Mouse (Mus musculus): ENCODE measurements at regions not wholly inside any gene's neighbourhood (a gene's known extent, or its start where the extent isn't known, plus 50 kb on each side); places are given as distances from the start of the nearest gene placed in this dataset.

- H3K4me1 ChIP-seq (ENCODE audit: control insufficient read depth, insufficient read depth, low read length): no peaks in the 10 kb centered on the region
- DNase-seq (ENCODE audit: low spot score) (peak; percentile 29), ATAC-seq (ENCODE audit: insufficient number of reproducible peaks, low FRiP score, low TSS enrichment, low read depth) (no peak)
- no peak overlapping the region for H3K9ac ChIP-seq (ENCODE audit: low read length)
- H3K4me3 ChIP-seq (ENCODE audit: low read depth, low read length): no peak overlapping the region
- no peaks in the 10 kb centered on the region for H3K9me3 ChIP-seq (ENCODE audit: control insufficient read depth, low read length)
- H3K36me3 ChIP-seq (ENCODE audit: control insufficient read depth, insufficient read depth, low read length): no peaks in the 10 kb centered on the region
- no peak overlapping the region for H3K27ac ChIP-seq (replicated peaks; ENCODE audit: low read depth, low read length)
- no peak overlapping the region for H3K4me2 ChIP-seq (ENCODE audit: low read depth, severe bottlenecking)
- no peaks in the 10 kb centered on the region for H3K27me3 ChIP-seq (ENCODE audit: control insufficient read depth, insufficient read depth, low read length)
- 60% methylated on average over 2 of the region's 2 CpGs for WGBS
Observed at GRCm38 (mm10) chr7:54458386-54458785, 376.9 kb upstream of the Luzp2 start.

GRCm38 (mm10) chr7:54491254-54491653 lies 344.0 kb upstream of the Luzp2 start:
- Histone ChIP-seq H3K4me1 (ENCODE audit: control insufficient read depth, insufficient read depth, low read length) (no peaks in the 10 kb centered on the region), H3K27me3 (ENCODE audit: control insufficient read depth, insufficient read depth, low read length) (no peaks in the 10 kb centered on the region), H3K4me3 (ENCODE audit: low read depth, low read length) (no peak overlapping the region), H3K9ac (ENCODE audit: low read length) (no peak overlapping the region), H3K9me3 (ENCODE audit: control insufficient read depth, low read length) (no peaks in the 10 kb centered on the region), H3K4me2 (ENCODE audit: low read depth, severe bottlenecking) (no peak overlapping the region), H3K36me3 (ENCODE audit: control insufficient read depth, insufficient read depth, low read length) (no peaks in the 10 kb centered on the region), H3K27ac (replicated peaks; ENCODE audit: low read depth, low read length) (no peak overlapping the region)
- WGBS: 90% methylated on average over 1 of the region's 1 CpGs
- no peak for DNase-seq (ENCODE audit: low spot score)
- no peak for ATAC-seq (ENCODE audit: insufficient number of reproducible peaks, low FRiP score, low TSS enrichment, low read depth)

GRCm38 (mm10) chr7:54505235-54505634 lies 330.1 kb upstream of the Luzp2 start:
- Histone ChIP-seq H3K4me2 (ENCODE audit: low read depth, severe bottlenecking) (no peak overlapping the region), H3K4me3 (ENCODE audit: low read depth, low read length) (no peak overlapping the region), H3K9me3 (ENCODE audit: control insufficient read depth, low read length) (no peaks in the 10 kb centered on the region), H3K36me3 (ENCODE audit: control insufficient read depth, insufficient read depth, low read length) (no peaks in the 10 kb centered on the region), H3K27me3 (ENCODE audit: control insufficient read depth, insufficient read depth, low read length) (no peaks in the 10 kb centered on the region), H3K9ac (ENCODE audit: low read length) (no peak overlapping the region), H3K27ac (replicated peaks; ENCODE audit: low read depth, low read length) (no peak overlapping the region), H3K4me1 (ENCODE audit: control insufficient read depth, insufficient read depth, low read length) (no peaks in the 10 kb centered on the region)
- no peak for ATAC-seq (ENCODE audit: insufficient number of reproducible peaks, low FRiP score, low TSS enrichment, low read depth)
- no peak for DNase-seq (ENCODE audit: low spot score)

GRCm38 (mm10) chr7:54507006-54507405 lies 328.3 kb upstream of the Luzp2 start:
- no peak for ATAC-seq (ENCODE audit: insufficient number of reproducible peaks, low FRiP score, low TSS enrichment, low read depth)
- no peak overlapping the region for H3K4me3 ChIP-seq (ENCODE audit: low read depth, low read length)
- no peak overlapping the region for H3K4me2 ChIP-seq (ENCODE audit: low read depth, severe bottlenecking)
- H3K9me3 ChIP-seq (ENCODE audit: control insufficient read depth, low read length): no peaks in the 10 kb centered on the region
- H3K9ac ChIP-seq (ENCODE audit: low read length): no peak overlapping the region
- no peak overlapping the region for H3K27ac ChIP-seq (replicated peaks; ENCODE audit: low read depth, low read length)
- H3K36me3 ChIP-seq (ENCODE audit: control insufficient read depth, insufficient read depth, low read length): no peaks in the 10 kb centered on the region
- 67% methylated on average over 2 of the region's 2 CpGs for WGBS
- H3K4me1 ChIP-seq (ENCODE audit: control insufficient read depth, insufficient read depth, low read length): no peaks in the 10 kb centered on the region
- DNase-seq (ENCODE audit: low spot score): no peak
- no peaks in the 10 kb centered on the region for H3K27me3 ChIP-seq (ENCODE audit: control insufficient read depth, insufficient read depth, low read length)

GRCm38 (mm10) chr7:54535693-54536092 lies 299.6 kb upstream of the Luzp2 start:
- no peaks in the 10 kb centered on the region for H3K4me1 ChIP-seq (ENCODE audit: control insufficient read depth, insufficient read depth, low read length)
- H3K36me3 ChIP-seq (ENCODE audit: control insufficient read depth, insufficient read depth, low read length): no peaks in the 10 kb centered on the region
- H3K9me3 ChIP-seq (ENCODE audit: control insufficient read depth, low read length): no peaks in the 10 kb centered on the region
- ATAC-seq (ENCODE audit: insufficient number of reproducible peaks, low FRiP score, low TSS enrichment, low read depth) (no peak), DNase-seq (ENCODE audit: low spot score) (no peak)
- WGBS: 79% methylated on average over 7 of the region's 7 CpGs
- no peaks in the 10 kb centered on the region for H3K27me3 ChIP-seq (ENCODE audit: control insufficient read depth, insufficient read depth, low read length)
- no peak overlapping the region for H3K4me2 ChIP-seq (ENCODE audit: low read depth, severe bottlenecking)
- H3K9ac ChIP-seq (ENCODE audit: low read length): no peak overlapping the region
- H3K4me3 ChIP-seq (ENCODE audit: low read depth, low read length): no peak overlapping the region
- no peak overlapping the region for H3K27ac ChIP-seq (replicated peaks; ENCODE audit: low read depth, low read length)

- no peaks in the 10 kb centered on the region for H3K36me3 ChIP-seq (ENCODE audit: control insufficient read depth, insufficient read depth, low read length)
- H3K4me2 ChIP-seq (ENCODE audit: low read depth, severe bottlenecking): no peak overlapping the region
- 88% methylated on average over 3 of the region's 3 CpGs for WGBS
- no peaks in the 10 kb centered on the region for H3K9me3 ChIP-seq (ENCODE audit: control insufficient read depth, low read length)
- H3K4me1 ChIP-seq (ENCODE audit: control insufficient read depth, insufficient read depth, low read length): no peaks in the 10 kb centered on the region
- DNase-seq (ENCODE audit: low spot score) (no peak), ATAC-seq (ENCODE audit: insufficient number of reproducible peaks, low FRiP score, low TSS enrichment, low read depth) (no peak)
- no peak overlapping the region for H3K4me3 ChIP-seq (ENCODE audit: low read depth, low read length)
- H3K27ac ChIP-seq (replicated peaks; ENCODE audit: low read depth, low read length): no peak overlapping the region
- no peak overlapping the region for H3K9ac ChIP-seq (ENCODE audit: low read length)
- no peaks in the 10 kb centered on the region for H3K27me3 ChIP-seq (ENCODE audit: control insufficient read depth, insufficient read depth, low read length)
Observed at GRCm38 (mm10) chr7:54557436-54557835, 277.9 kb upstream of the Luzp2 start.

GRCm38 (mm10) chr7:54565569-54566179 lies 269.6 kb upstream of the Luzp2 start:
- WGBS: 83% methylated on average over 3 of the region's 3 CpGs
- no peaks in the 10 kb centered on the region for H3K36me3 ChIP-seq (ENCODE audit: control insufficient read depth, insufficient read depth, low read length)
- H3K9ac ChIP-seq (ENCODE audit: low read length): no peak overlapping the region
- no peak for DNase-seq (ENCODE audit: low spot score)
- H3K27ac ChIP-seq (replicated peaks; ENCODE audit: low read depth, low read length): no peak overlapping the region
- no peaks in the 10 kb centered on the region for H3K9me3 ChIP-seq (ENCODE audit: control insufficient read depth, low read length)
- no peak overlapping the region for H3K4me3 ChIP-seq (ENCODE audit: low read depth, low read length)
- no peak overlapping the region for H3K4me2 ChIP-seq (ENCODE audit: low read depth, severe bottlenecking)
- H3K27me3 ChIP-seq (ENCODE audit: control insufficient read depth, insufficient read depth, low read length): no peaks in the 10 kb centered on the region
- ATAC-seq (ENCODE audit: insufficient number of reproducible peaks, low FRiP score, low TSS enrichment, low read depth): no peak
- no peaks in the 10 kb centered on the region for H3K4me1 ChIP-seq (ENCODE audit: control insufficient read depth, insufficient read depth, low read length)

GRCm38 (mm10) chr7:54599776-54600175 lies 235.5 kb upstream of the Luzp2 start:
- H3K27ac ChIP-seq (replicated peaks; ENCODE audit: low read depth, low read length): no peak overlapping the region
- no peak for DNase-seq (ENCODE audit: low spot score)
- H3K4me2 ChIP-seq (ENCODE audit: low read depth, severe bottlenecking): no peak overlapping the region
- no peaks in the 10 kb centered on the region for H3K9me3 ChIP-seq (ENCODE audit: control insufficient read depth, low read length)
- no peaks in the 10 kb centered on the region for H3K36me3 ChIP-seq (ENCODE audit: control insufficient read depth, insufficient read depth, low read length)
- H3K27me3 ChIP-seq (ENCODE audit: control insufficient read depth, insufficient read depth, low read length): no peaks in the 10 kb centered on the region
- no peak overlapping the region for H3K4me3 ChIP-seq (ENCODE audit: low read depth, low read length)
- no peak overlapping the region for H3K9ac ChIP-seq (ENCODE audit: low read length)
- WGBS: 86% methylated on average over 1 of the region's 1 CpGs
- H3K4me1 ChIP-seq (ENCODE audit: control insufficient read depth, insufficient read depth, low read length): no peaks in the 10 kb centered on the region
- no peak for ATAC-seq (ENCODE audit: insufficient number of reproducible peaks, low FRiP score, low TSS enrichment, low read depth)

GRCm38 (mm10) chr7:54622436-54622835 lies 212.9 kb upstream of the Luzp2 start:
- no peak for DNase-seq (ENCODE audit: low spot score)
- Histone ChIP-seq H3K4me3 (ENCODE audit: low read depth, low read length) (no peak overlapping the region), H3K36me3 (ENCODE audit: control insufficient read depth, insufficient read depth, low read length) (no peaks in the 10 kb centered on the region), H3K9ac (ENCODE audit: low read length) (no peak overlapping the region), H3K4me2 (ENCODE audit: low read depth, severe bottlenecking) (no peak overlapping the region), H3K9me3 (ENCODE audit: control insufficient read depth, low read length) (no peaks in the 10 kb centered on the region), H3K27ac (replicated peaks; ENCODE audit: low read depth, low read length) (no peak overlapping the region), H3K4me1 (ENCODE audit: control insufficient read depth, insufficient read depth, low read length) (no peaks in the 10 kb centered on the region), H3K27me3 (ENCODE audit: control insufficient read depth, insufficient read depth, low read length) (no peaks in the 10 kb centered on the region)
- WGBS: 94% methylated on average over 2 of the region's 2 CpGs
- no peak for ATAC-seq (ENCODE audit: insufficient number of reproducible peaks, low FRiP score, low TSS enrichment, low read depth)

Measured in limb, embryonic 11.5 days (tissue).